Mouse (Mus musculus): ENCODE data around the gene Gm9999. TPM values are rescaled to one million over a fixed set of nuclear protein-coding genes. Genes with fewer than 3 reads are reported as not detected.
"Not testable (repeated sequence)": the region's sequence is repeated elsewhere in the genome, so short reads cannot be mapped to it uniquely, and the experiment has no call there.

The Gm9999 gene
- total RNA-seq, 2 experiments from 2014 or later: not detected

- no peak for DNase-seq (ENCODE audit: low spot score in 2 of 2)
- H3K27ac ChIP-seq: no peak overlapping the region
- H3K4me3 ChIP-seq: no peak overlapping the region
- TF ChIP-seq CTCF (conservative IDR thresholded peaks at IDR 0.05): no peak
Measured at GRCm38 (mm10) chr7:47020956-47021355, 37.6 kb downstream of the Gm9999 start.

DNA sequence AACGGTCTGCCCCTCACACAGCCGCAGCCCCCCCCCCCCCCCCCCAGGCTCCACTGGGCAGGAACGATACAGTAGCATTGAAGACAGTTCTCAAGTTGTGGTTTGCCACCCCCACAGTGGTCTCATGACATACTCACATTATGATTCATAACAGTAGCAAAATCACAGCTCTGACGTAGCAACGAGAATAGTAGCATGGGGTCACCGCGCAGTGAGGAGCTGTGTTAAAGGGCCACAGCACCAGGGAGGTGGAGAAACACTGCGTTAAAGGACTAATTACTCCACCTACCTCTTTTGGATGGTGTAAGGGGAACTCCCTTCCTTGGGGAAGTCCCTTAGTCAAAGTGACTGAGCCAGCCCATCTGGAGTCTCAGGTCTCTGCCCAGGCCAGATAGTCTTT lies 39.1 kb downstream of the Gm9999 start:
- no peak for TF ChIP-seq CTCF (conservative IDR thresholded peaks at IDR 0.05)
- H3K4me3 ChIP-seq: no peak overlapping the region
- no peak overlapping the region for H3K27ac ChIP-seq
- no peak for DNase-seq (ENCODE audit: low spot score in 2 of 2)

DNA sequence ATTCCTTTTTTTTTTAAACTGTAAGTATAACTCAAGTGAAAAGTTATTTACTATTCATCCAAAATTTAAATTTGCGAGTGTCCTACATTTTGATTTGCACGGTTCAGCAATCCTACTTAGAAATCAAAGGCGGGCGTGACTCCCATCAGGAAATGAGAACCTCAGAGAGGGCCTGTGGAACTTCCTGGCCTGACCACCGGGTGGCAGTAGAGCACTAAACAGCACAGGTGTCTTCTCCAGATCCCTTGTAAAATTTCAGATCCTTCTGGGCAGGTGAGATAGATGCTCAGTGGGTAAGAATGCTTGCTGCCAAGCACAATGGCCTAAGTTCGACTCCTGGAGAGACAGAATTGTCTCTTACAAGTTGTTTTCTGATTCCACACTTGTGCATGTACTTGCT lies 40.1 kb downstream of the Gm9999 start:
- TF ChIP-seq CTCF (conservative IDR thresholded peaks at IDR 0.05): peak; percentile 94
- H3K27ac ChIP-seq: no peak overlapping the region
- peak; percentile 84 to 91 for DNase-seq (ENCODE audit: low spot score in 2 of 2)

GRCm38 (mm10) chr7:47024454-47024853 lies 41.1 kb downstream of the Gm9999 start:
- no peak overlapping the region for H3K27ac ChIP-seq
- no peak for DNase-seq (ENCODE audit: low spot score in 2 of 2)
- TF ChIP-seq CTCF (conservative IDR thresholded peaks at IDR 0.05): no peak
- no peak overlapping the region for H3K4me3 ChIP-seq

More for the DNA sequence above, 40.1 kb downstream of the Gm9999 start:
- no peak overlapping the region for H3K4me3 ChIP-seq

GRCm38 (mm10) chr7:47025429-47025828 lies 42.0 kb downstream of the Gm9999 start:
- no peak for TF ChIP-seq CTCF (conservative IDR thresholded peaks at IDR 0.05)
- H3K4me3 ChIP-seq: no peak overlapping the region
- no peak for DNase-seq (ENCODE audit: low spot score in 2 of 2)
- no peak overlapping the region for H3K27ac ChIP-seq

- H3K27ac ChIP-seq; H3K4me3 ChIP-seq; DNase-seq (ENCODE audit: low spot score in 2 of 2): not testable (repeated sequence)
Measured at GRCm38 (mm10) chr7:47026899-47027298, 43.5 kb downstream of the Gm9999 start.

GRCm38 (mm10) chr7:47027520-47027919 lies 44.1 kb downstream of the Gm9999 start:
- Histone ChIP-seq H3K4me3 (no peak overlapping the region), H3K27ac (no peak overlapping the region)
- peak; percentile 46 for TF ChIP-seq CTCF (conservative IDR thresholded peaks at IDR 0.05)
- DNase-seq (ENCODE audit: low spot score in 2 of 2): no peak

GRCm38 (mm10) chr7:47030517-47031193 lies 47.3 kb downstream of the Gm9999 start:
- DNase-seq (ENCODE audit: low spot score in 2 of 2): no peak
- H3K27ac ChIP-seq: no peak overlapping the region
- H3K4me3 ChIP-seq: no peak overlapping the region
- TF ChIP-seq CTCF (conservative IDR thresholded peaks at IDR 0.05): no peak

- DNase-seq (ENCODE audit: low spot score in 2 of 2): no peak
Measured at GRCm38 (mm10) chr7:47031371-47031770, 48.0 kb downstream of the Gm9999 start.

GRCm38 (mm10) chr7:47034785-47035384 lies 51.5 kb downstream of the Gm9999 start:
- no peak for TF ChIP-seq CTCF (conservative IDR thresholded peaks at IDR 0.05)
- DNase-seq (ENCODE audit: low spot score in 2 of 2): no peak
- no peak overlapping the region for H3K4me3 ChIP-seq
- H3K27ac ChIP-seq: no peak overlapping the region

More at GRCm38 (mm10) chr7:47031371-47031770, 48.0 kb downstream of the Gm9999 start:
- Histone ChIP-seq H3K4me3 (no peak overlapping the region), H3K27ac (no peak overlapping the region)
- no peak for TF ChIP-seq CTCF (conservative IDR thresholded peaks at IDR 0.05)

GRCm38 (mm10) chr7:47035426-47035825 lies 52.0 kb downstream of the Gm9999 start:
- DNase-seq (ENCODE audit: low spot score in 2 of 2): no peak
- H3K4me3 ChIP-seq: no peak overlapping the region
- H3K27ac ChIP-seq: no peak overlapping the region
- TF ChIP-seq CTCF (conservative IDR thresholded peaks at IDR 0.05): no peak

Other genes starting within 250 kb of the Gm9999 start
- not detected for gene Saa1, start 240.6 kb upstream of the Gm9999 start, total RNA-seq (2021)
- not detected for gene Saa2, start 231.8 kb upstream of the Gm9999 start, total RNA-seq (2021)
- 10 to 100 TPM; 14.0 to 14.2 TPM for gene Hps5, start 187.5 kb upstream of the Gm9999 start, total RNA-seq (2021)
- gene Gtf2h1, start 187.5 kb upstream of the Gm9999 start, total RNA-seq (2021): 10 to 100 TPM; 35.0 to 36.1 TPM
- gene Ldha, start 142.1 kb upstream of the Gm9999 start, total RNA-seq (2021): 100 to 1,000 TPM; 280 to 297 TPM
- not detected for gene Ldhc, start 122.4 kb upstream of the Gm9999 start, total RNA-seq (2021)
- gene Tsg101, start 63.6 kb upstream of the Gm9999 start, total RNA-seq (2021): 10 to 100 TPM; 75.8 to 77.9 TPM
- gene Uevld, start 25.1 kb upstream of the Gm9999 start, total RNA-seq (2021): 10 to 100 TPM; 14.5 to 15.7 TPM
- gene Spty2d1, start 24.8 kb downstream of the Gm9999 start, total RNA-seq (2021): 10 to 100 TPM; 15.4 to 16.0 TPM
- 10 to 100 TPM in 1 of 2 experiments, 1 to 10 TPM in 1; 9.8 to 14.0 TPM for gene Tmem86a, start 67.0 kb downstream of the Gm9999 start, total RNA-seq (2021)
- gene Ptpn5, start 150.1 kb downstream of the Gm9999 start, total RNA-seq (2021): 100 to 1,000 TPM; 104 to 107 TPM
- gene Mrgpra6, start 221.3 kb downstream of the Gm9999 start, total RNA-seq (2021): not detected